Mouse (Mus musculus) urinary bladder, postnatal 36 days (tissue): ENCODE data around the gene Cnbp.
A peak's percentile ranks its signal among the peaks of the same experiment; 100 is the strongest.

ENCODE experiments used
- DNase-seq, 2 experiments: peaks; one replicate each; pipeline ENCODE4 v3.0.0; 2022; ENCODE audit warnings: low spot score in 2 of 2, mixed read lengths in 1 of 2

Cnbp gene

DNA sequence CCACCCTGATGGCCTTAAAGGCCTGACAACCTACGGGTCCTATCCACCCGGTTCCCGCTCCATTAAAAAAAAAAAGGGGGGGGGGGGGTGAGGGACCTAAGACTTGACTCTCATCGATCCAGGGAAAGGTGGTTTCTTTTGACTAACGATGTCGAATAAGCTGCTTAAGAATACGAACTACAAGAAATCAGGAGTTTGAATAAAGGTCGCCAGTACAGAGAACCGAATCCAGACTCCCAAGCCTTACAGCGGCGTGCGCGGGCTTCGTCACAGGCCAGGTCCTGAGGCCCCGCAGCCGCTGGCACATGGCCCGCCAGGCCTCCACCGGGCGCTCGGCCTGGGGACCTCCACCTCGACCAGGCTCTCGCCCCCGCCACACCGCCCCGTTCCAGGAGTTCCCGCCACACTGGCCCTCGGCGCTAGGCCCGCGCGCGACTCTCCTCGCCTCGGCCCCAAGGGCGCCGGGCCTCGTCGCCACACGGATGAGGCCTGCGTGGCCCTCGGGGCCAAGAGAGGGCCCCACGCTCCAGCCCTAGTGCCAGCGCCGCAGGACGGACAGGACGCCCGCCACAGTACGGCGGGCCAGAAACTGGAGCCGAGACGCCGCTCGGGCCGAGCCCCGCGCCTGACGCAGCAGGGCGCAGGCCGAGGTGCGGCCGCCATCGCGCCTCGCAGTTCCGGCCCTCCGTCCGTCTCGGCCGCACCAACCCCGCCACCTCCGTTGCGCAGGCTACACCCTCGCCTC is 579 bp downstream of the Cnbp start:
- peak; percentile 37 to 51 for DNase-seq

DNA sequence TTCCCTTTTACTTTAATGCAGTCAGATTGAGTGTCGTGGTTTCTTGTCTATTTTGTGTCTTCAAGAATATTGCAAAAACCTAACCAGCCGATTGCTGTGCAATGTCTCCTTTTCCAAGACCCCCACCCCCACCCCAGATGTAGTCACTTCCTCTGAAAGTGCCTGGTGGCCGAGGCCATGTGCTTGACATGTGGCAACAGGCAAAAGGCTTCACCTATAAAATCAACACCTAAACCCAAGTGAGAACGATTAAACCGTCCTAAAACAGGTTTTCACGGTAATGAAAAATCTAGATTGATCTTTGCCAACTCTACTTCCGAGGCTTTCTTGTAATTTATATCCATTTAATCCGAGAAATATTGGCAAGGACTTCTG is 1.1 kb downstream of the Cnbp start:
- no peak for DNase-seq

GRCm38 (mm10) chr6:87846813-87847212 is 4.1 kb downstream of the Cnbp start:
- DNase-seq: no peak

- no peak for DNase-seq
These were observed 5.7 kb downstream of the Cnbp start for GRCm38 (mm10) chr6:87845031-87845695.

DNA sequence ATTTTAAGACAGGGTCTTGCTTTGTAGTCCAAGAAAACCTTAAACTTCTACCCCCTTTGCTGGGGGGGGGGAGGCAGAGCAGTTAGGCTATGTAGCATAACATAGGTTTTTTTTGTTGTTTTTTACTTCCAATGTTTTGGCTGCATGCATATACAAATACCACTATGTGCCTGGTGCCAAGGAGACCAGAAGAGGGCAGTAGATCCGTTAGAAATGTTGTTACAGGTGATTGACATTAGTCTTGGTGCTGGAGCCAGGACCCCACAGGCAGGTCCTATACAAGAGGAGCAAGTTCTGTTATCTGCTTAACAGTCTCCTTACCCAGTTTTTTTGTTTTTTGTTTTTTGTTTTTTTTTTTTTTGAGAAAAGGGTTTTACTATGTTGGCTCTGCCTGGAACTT is 8.7 kb downstream of the Cnbp start:
- DNase-seq: no peak

DNA sequence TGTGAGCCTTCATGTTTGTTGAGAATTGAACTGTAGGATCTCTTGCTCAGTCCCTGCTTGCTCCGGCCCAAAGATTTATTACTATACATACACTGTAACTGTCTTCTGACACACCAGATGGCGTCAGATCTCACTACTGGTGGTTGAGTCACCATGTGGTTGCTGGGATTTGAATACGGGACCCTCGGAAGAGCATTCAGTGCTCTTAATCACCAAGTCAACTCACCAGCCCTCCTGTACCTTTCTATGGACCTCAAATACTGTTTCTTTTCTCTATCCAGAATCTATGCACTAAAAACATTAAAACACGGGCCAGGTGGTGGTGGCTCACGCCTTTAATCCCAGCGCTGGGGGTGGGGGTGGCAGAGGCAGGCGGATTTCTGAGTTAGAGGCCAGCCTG is 9.3 kb downstream of the Cnbp start:
- no peak for DNase-seq

- DNase-seq: no peak
These were observed 11.0 kb downstream of the Cnbp start for GRCm38 (mm10) chr6:87839797-87840341.

DNA sequence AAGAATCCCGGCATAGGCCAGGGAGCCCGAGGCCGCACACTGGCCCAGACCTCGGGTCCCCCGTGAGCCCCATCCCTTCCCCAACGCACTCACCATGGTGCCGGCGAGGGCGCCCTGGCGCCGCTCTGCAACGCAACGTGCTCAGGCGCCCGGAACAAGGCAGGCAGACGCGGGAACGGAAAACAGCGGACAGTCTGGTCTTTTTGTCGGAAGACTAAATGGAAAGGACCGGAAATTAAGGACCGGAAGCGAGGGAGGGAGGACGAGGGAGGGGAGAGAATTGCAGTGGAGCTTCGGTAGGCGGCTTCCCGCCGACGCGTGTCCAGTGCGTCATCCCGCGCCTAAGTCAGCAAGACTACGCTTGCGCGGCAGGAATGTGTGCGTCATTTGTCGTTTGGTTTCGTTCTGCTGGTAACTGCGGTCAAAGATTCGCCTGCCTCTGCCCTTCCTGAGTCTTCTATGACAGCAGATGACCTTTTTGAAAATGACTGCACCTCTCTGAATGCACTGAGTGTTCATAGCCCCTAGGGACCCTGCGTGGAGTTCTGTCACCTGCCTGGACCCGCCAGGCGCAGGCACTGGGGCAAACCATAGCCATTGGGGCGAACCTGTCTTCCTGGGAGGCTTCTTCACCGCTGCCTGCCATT is 12.2 kb downstream of the Cnbp start, which contains the start of gene Isy1:
Gene Isy1, minus strand, starts transcription at position 248 of the 647 bp plus-strand sequence.
- DNase-seq: peak; percentile 89 to 94

DNA sequence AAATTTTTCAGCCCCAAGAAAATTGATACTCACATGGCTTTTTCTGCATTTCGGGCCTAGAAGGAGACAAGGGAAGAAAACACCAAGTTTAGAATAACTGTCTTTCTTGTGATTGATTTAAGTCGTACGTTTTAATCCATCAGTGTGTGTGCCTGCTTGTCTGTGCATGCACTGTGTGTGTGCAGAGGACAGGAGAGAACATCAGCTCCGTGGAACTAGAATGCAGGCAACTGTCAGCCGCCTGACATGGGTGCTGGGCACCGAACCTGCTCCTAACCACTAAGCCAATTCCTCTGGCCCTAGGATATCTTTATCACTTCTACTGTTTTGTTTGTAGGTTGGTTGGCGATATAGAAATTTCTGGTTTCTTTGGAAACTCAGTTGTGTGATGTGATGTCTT is 15.2 kb downstream of the Cnbp start, which contains the start of gene Gm45140:
Gene Gm45140, minus strand, starts transcription at position 101 of the 400 bp plus-strand sequence.
- DNase-seq: no peak

- DNase-seq: no peak
These were observed 30.5 kb downstream of the Cnbp start for GRCm38 (mm10) chr6:87820366-87820765.

GRCm38 (mm10) chr6:87814486-87814885 is 36.4 kb downstream of the Cnbp start:
- no peak for DNase-seq

GRCm38 (mm10) chr6:87812656-87813055 is 38.2 kb downstream of the Cnbp start:
- no peak for DNase-seq

DNA sequence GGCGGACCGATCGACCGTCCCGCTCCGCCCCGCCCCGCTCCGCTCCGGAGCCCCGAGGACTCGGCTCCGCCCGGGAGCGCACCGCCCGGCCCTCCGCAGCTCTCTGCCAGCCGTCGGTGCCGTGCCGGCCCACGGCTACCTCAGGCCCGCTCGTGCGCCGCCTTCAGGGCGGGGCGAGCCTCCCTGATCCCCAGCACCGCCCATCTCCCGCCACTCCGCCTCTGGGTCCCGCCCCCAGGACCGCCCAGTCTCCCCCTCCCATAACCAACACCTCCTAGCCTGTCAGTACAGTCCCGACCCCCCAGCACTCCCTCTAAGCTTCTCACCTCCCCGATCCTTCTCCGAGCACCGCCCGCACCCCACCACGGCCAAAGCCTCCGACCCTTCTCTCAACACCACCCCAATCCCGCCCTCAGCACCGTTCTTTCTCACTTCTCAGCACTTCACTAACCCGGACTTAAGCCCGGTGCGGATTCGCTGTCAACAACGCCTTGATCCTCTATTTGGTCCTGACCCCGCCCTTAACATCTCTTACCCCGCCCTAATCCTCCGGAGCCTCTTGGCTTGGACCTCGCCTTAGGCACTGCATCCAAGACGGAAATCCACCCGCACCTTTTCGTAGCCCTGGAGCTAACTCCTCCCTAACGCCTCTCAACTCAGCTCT is 39.1 kb downstream of the Cnbp start, which contains the start of gene Rab43:
Gene Rab43, minus strand, starts transcription at position 490 of the 664 bp plus-strand sequence.
- DNase-seq: peak; percentile 91 to 94

GRCm38 (mm10) chr6:87810713-87811669 is 39.9 kb downstream of the Cnbp start:
- DNase-seq: peak; percentile 56 to 69

- no peak for DNase-seq
These were observed 40.6 kb downstream of the Cnbp start for GRCm38 (mm10) chr6:87810311-87810710.

- DNase-seq: no peak
These were observed 41.2 kb downstream of the Cnbp start for GRCm38 (mm10) chr6:87809651-87810161.

- DNase-seq: no peak
These were observed 41.8 kb downstream of the Cnbp start for GRCm38 (mm10) chr6:87809144-87809543.

DNA sequence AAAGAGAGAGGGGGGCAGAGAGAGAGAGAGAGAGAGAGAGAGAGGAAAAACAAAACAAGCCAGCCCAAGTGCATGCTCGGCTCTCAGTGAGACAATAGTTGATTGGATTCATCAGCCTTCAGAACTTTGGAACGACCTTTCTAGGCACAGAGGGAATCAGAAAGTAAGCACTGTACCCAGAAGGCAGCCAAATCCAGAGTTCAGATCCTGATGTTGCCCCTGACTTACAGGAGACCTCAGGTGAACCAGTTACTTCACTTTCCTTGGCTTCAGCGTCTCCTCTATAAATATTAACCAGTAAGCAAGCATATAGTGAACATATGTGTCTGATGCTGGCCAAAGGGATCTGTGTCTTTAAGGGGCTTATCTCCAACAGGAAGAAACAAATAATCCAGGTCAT is 42.4 kb downstream of the Cnbp start:
- DNase-seq: no peak

DNA sequence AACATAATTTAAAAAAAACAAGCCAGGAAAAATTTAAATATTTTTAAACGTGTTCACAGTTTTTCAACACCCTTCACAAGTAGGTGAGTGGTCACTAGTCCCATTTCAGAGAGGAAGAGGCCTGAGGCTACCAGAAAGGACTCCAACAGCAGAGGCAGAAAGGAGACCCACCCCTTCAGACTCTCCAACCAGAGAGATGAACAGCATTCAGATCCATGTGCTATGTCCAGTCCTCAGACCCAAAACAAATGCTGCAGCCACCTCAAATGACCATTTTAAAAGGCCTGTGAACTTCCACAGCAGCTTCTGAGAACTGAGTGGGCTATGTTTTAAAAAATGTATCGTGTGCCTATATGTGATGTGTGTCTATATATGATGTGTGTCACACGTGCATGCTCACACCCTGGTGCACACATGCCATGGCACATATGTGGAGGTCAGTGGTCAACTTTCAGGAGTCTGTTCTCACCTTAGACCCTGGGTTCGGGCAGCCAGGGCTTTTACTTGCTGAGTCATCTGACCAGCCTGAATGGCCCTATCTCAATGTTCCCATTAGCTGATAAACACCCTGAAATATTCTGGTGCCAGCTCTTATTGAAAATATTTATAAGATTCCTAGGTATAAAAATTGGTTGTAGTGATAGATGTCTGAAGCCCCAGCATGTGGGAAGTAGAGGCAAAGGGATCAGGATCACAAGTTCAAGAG is 43.0 kb downstream of the Cnbp start:
- DNase-seq: no peak

DNA sequence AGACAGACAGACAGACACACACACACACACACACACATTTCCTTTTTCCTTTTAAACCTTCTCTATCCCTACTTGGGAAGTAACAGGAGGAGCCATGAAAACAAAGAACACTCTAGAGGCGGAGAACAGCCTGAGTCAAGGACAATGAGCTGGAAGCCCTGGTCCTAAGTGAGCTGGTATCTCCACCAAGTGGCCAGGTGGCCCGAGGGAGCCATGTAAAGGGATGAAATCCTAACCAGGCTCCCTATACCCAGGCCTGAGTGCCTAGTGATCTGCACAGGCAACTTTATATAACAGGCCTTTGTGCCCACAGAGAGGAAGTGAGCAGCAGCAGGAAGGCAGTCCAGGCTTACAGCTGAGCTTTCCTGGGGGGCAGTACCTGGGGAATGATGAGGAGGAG is 44.0 kb downstream of the Cnbp start:
- no peak for DNase-seq
